ENCODE assay signal across 13 mouse cellular contexts in genomic region chr6:61976878-61977277, GRCm38 (mm10).
DNase-seq lines count a peak whose midpoint lies in the region; ATAC-seq and TF ChIP-seq lines count a peak whose summit lies in the region.
"Had no signal": no experiment of that assay in that cellular context is flagged by ENCODE, and none has a peak within 500 bp of the region (broad histone marks: within the 10 kb centered on the region; RNA-seq: fewer than 3 reads in every experiment).

No protein-coding gene starts in this region.

- no peaks in the 10 kb centered on the region for H3K27me3 ChIP-seq in limb, embryonic 14.5 days (ENCODE audit: control insufficient read depth, insufficient read depth, low read length)
- H3K27me3 ChIP-seq in limb, embryonic 10.5 days (ENCODE audit: low read depth, poor library complexity, severe bottlenecking), result no peaks in the 10 kb centered on the region
- H3K27me3 ChIP-seq: forebrain, embryonic 12.5 days; midbrain, embryonic 15.5 days had no signal

- peak; percentile 6 for DNase-seq in gastrocnemius, postnatal 10 days
- DNase-seq in gastrocnemius, postnatal 36 days, result no peak
- DNase-seq in limb, embryonic 14.5 days (ENCODE audit: low spot score), result peak; percentile 38
- no peak for DNase-seq in limb, embryonic 10.5 days (ENCODE audit: low spot score)
- peak; percentile 83 for DNase-seq in Muller cell, postnatal 12 days (ENCODE audit: inconsistent ontology term)
- peak; percentile 56 for DNase-seq in cerebellum, adult 8-10 months
- DNase-seq in thymus, postnatal 4 days, result no peak
- no peak for DNase-seq in spleen, adult 18-20 months
- DNase-seq: heart, adult 18-20 months; heart, postnatal 4 days; right cerebral cortex, postnatal 25 days had no signal

- no peaks in the 10 kb centered on the region for H3K36me3 ChIP-seq in limb, embryonic 14.5 days (ENCODE audit: control insufficient read depth, insufficient read depth, low read length)
- H3K36me3 ChIP-seq in limb, embryonic 10.5 days, result no peaks in the 10 kb centered on the region
- H3K36me3 ChIP-seq: forebrain, embryonic 12.5 days; midbrain, embryonic 15.5 days had no signal

- intact Hi-C loops in gastrocnemius, postnatal 36 days (cut with DNase I), result no loop called here

- WGBS in limb, embryonic 14.5 days, result 45% methylated on average over 2 of the region's 2 CpGs
- 85% methylated on average over 2 of the region's 2 CpGs for WGBS in limb, embryonic 10.5 days

- ATAC-seq in limb, embryonic 14.5 days (ENCODE audit: low FRiP score, low read depth), result no peak
- ATAC-seq: midbrain, embryonic 15.5 days had no signal

- H3K4me2 ChIP-seq in limb, embryonic 14.5 days (replicated peaks; ENCODE audit: low read depth, low read length, severe bottlenecking), result no peak overlapping the region
- H3K4me2 ChIP-seq: forebrain, embryonic 12.5 days; midbrain, embryonic 15.5 days had no signal

- no peak overlapping the region for H3K27ac ChIP-seq in limb, embryonic 14.5 days (replicated peaks; ENCODE audit: low read depth, low read length)
- H3K27ac ChIP-seq in limb, embryonic 10.5 days, result no peak overlapping the region
- H3K27ac ChIP-seq: forebrain, embryonic 12.5 days; midbrain, embryonic 15.5 days had no signal

- no peaks in the 10 kb centered on the region for H3K4me1 ChIP-seq in limb, embryonic 14.5 days (ENCODE audit: control insufficient read depth, insufficient read depth, low read length)
- H3K4me1 ChIP-seq in limb, embryonic 10.5 days, result no peaks in the 10 kb centered on the region
- H3K4me1 ChIP-seq: forebrain, embryonic 12.5 days; midbrain, embryonic 15.5 days had no signal

- H3K9ac ChIP-seq in limb, embryonic 14.5 days (ENCODE audit: low read depth, low read length, severe bottlenecking), result no peak overlapping the region
- H3K9ac ChIP-seq: forebrain, embryonic 12.5 days; midbrain, embryonic 15.5 days had no signal

- no peak overlapping the region for H3K4me3 ChIP-seq in limb, embryonic 14.5 days (replicated peaks; ENCODE audit: low read length)
- H3K4me3 ChIP-seq in limb, embryonic 10.5 days, result no peak overlapping the region
- H3K4me3 ChIP-seq: forebrain, embryonic 12.5 days; midbrain, embryonic 15.5 days had no signal

- H3K9me3 ChIP-seq in limb, embryonic 14.5 days (ENCODE audit: control insufficient read depth, low read length), result no peaks in the 10 kb centered on the region
- H3K9me3 ChIP-seq in limb, embryonic 10.5 days (replicated peaks), result no peaks in the 10 kb centered on the region
- H3K9me3 ChIP-seq: forebrain, embryonic 12.5 days; midbrain, embryonic 15.5 days had no signal

- TF ChIP-seq POLR2A in limb, embryonic 14.5 days (IDR thresholded peaks at IDR 0.05; ENCODE audit: borderline replicate concordance, extremely low read depth, insufficient read depth, insufficient read length), result no peak

Comparison
In these comparisons a context has a peak if more than half of its experiments do, and no peak if none do; other contexts are left out.
1. DNase-seq: peak in gastrocnemius, postnatal 10 days (single experiment), limb, embryonic 14.5 days (single experiment), Muller cell, postnatal 12 days (single experiment) and cerebellum, adult 8-10 months (single experiment); none in gastrocnemius, postnatal 36 days (0 of 2), limb, embryonic 10.5 days (single experiment), thymus, postnatal 4 days (single experiment) and spleen, adult 18-20 months (0 of 2).